Mouse (Mus musculus): ENCODE measurements at regions not wholly inside any gene's neighbourhood (a gene's known extent, or its start where the extent isn't known, plus 50 kb on each side); places are given as distances from the start of the nearest gene placed in this dataset.

- DNase-seq (ENCODE audit: extremely low spot score) = no peak
Observed at GRCm38 (mm10) chr7:72501431-72501830, 195.0 kb upstream of the Mctp2 start.

GRCm38 (mm10) chr7:72503756-72504155, 197.3 kb upstream of the Mctp2 start:
- no peak for DNase-seq (ENCODE audit: extremely low spot score)

GRCm38 (mm10) chr7:72504268-72504667, 197.9 kb upstream of the Mctp2 start:
- DNase-seq (ENCODE audit: extremely low spot score) = no peak

GRCm38 (mm10) chr7:72505732-72506460, 199.5 kb upstream of the Mctp2 start:
- no peak for DNase-seq (ENCODE audit: extremely low spot score)

- peak; percentile 32 for DNase-seq (ENCODE audit: extremely low spot score)
Observed at GRCm38 (mm10) chr7:72507946-72508345, 201.5 kb upstream of the Mctp2 start.

GRCm38 (mm10) chr7:72510116-72510515, 203.7 kb upstream of the Mctp2 start:
- DNase-seq (ENCODE audit: extremely low spot score) = no peak

GRCm38 (mm10) chr7:72513446-72513845, 207.0 kb upstream of the Mctp2 start:
- DNase-seq (ENCODE audit: extremely low spot score) = no peak

GRCm38 (mm10) chr7:72514851-72515250, 208.4 kb upstream of the Mctp2 start:
- DNase-seq (ENCODE audit: extremely low spot score) = no peak

- no peak for DNase-seq (ENCODE audit: extremely low spot score)
Observed at GRCm38 (mm10) chr7:72518421-72518972, 212.1 kb upstream of the Mctp2 start.

GRCm38 (mm10) chr7:72519359-72520115, 213.1 kb upstream of the Mctp2 start:
- peak; percentile 24 for DNase-seq (ENCODE audit: extremely low spot score)

GRCm38 (mm10) chr7:72528873-72529272, 222.5 kb upstream of the Mctp2 start:
- no peak for DNase-seq (ENCODE audit: extremely low spot score)

- DNase-seq (ENCODE audit: extremely low spot score) = no peak
Observed at GRCm38 (mm10) chr7:72538288-72538687, 231.9 kb upstream of the Mctp2 start.

- DNase-seq (ENCODE audit: extremely low spot score) = no peak
Observed at GRCm38 (mm10) chr7:72539915-72540314, 233.5 kb upstream of the Mctp2 start.

- peak; percentile 54 for DNase-seq (ENCODE audit: extremely low spot score)
Observed at GRCm38 (mm10) chr7:72541521-72542478, 235.4 kb upstream of the Mctp2 start.

GRCm38 (mm10) chr7:72543501-72543900, 237.1 kb upstream of the Mctp2 start:
- no peak for DNase-seq (ENCODE audit: extremely low spot score)

- DNase-seq (ENCODE audit: extremely low spot score) = no peak
Observed at GRCm38 (mm10) chr7:72543946-72544345, 237.5 kb upstream of the Mctp2 start.

- no peak for DNase-seq (ENCODE audit: extremely low spot score)
Observed at GRCm38 (mm10) chr7:72567378-72567777, 261.0 kb upstream of the Mctp2 start.

GRCm38 (mm10) chr7:72569177-72569576, 262.8 kb upstream of the Mctp2 start:
- DNase-seq (ENCODE audit: extremely low spot score) = no peak

GRCm38 (mm10) chr7:72574316-72574715, 267.9 kb upstream of the Mctp2 start:
- no peak for DNase-seq (ENCODE audit: extremely low spot score)

- no peak for DNase-seq (ENCODE audit: extremely low spot score)
Observed at GRCm38 (mm10) chr7:72584427-72584826, 278.0 kb upstream of the Mctp2 start.

GRCm38 (mm10) chr7:72589241-72589668, 282.8 kb upstream of the Mctp2 start:
- DNase-seq (ENCODE audit: extremely low spot score) = no peak
